Mouse (Mus musculus): ENCODE results near the gene Scnn1g.

- TF ChIP-seq POLR2AphosphoS5 (IDR thresholded peaks at IDR 0.05; ENCODE audit: insufficient replicate concordance, low read depth, low read length) = no peak
- no peak for TF ChIP-seq CTCF (IDR thresholded peaks at IDR 0.05; ENCODE audit: low read depth, low read length)
- no peak for TF ChIP-seq TAL1 (conservative IDR thresholded peaks at IDR 0.05; ENCODE audit: low read depth, low read length)
Observed at GRCm38 (mm10) chr7:121805811-121806496, 71.7 kb downstream of the Scnn1g start.
